Mouse (Mus musculus) spleen, adult 2 months (tissue): ENCODE measurements at regions not wholly inside any gene's neighbourhood (a gene's known extent, or its start where the extent isn't known, plus 50 kb on each side); places are given as distances from the start of the nearest gene placed in this dataset.

ENCODE experiments used
- DNase-seq, 2 experiments: peaks; one replicate each; pipeline versions ENCODE4 v3.0.0 to v3.0.0-alpha.2; 2012 to 2021; ENCODE audit warnings: low spot score in 2 of 2, low read depth in 1 of 2
- H3K27ac ChIP-seq: fragments of 200-500 bp; 2 replicates; pipeline ENCODE4 v1.5.1; 2012; ENCODE audit warnings: low read length, inconsistent platforms; ENCODE audit not compliant: insufficient read depth
- H3K27me3 ChIP-seq: fragments of 200-500 bp; 2 replicates; pipeline ENCODE4 v1.6.1; 2012; ENCODE audit warnings: mild to moderate bottlenecking, moderate library complexity, low read length, inconsistent platforms; ENCODE audit not compliant: control insufficient read depth, insufficient read depth
- H3K36me3 ChIP-seq: fragments of 200-500 bp; 2 replicates; pipeline ENCODE4 v1.6.1; 2012; ENCODE audit warnings: mild to moderate bottlenecking, low read length, inconsistent platforms; ENCODE audit not compliant: control insufficient read depth, insufficient read depth
- H3K4me1 ChIP-seq: fragments of 200-500 bp; 2 replicates; pipeline ENCODE4 v1.6.1; 2011; ENCODE audit warnings: inconsistent platforms; ENCODE audit not compliant: control insufficient read depth, insufficient read depth, insufficient read length
- H3K4me3 ChIP-seq: fragments of 200-500 bp; 2 replicates; pipeline ENCODE4 v1.5.1; 2011; ENCODE audit warnings: mild to moderate bottlenecking, inconsistent platforms; ENCODE audit not compliant: insufficient read depth, insufficient read length; ENCODE audit errors: extremely low read depth
- CTCF ChIP-seq: fragments of 200-500 bp; IDR thresholded peaks from 2 replicates; pipeline ENCODE4 v1.5.1; 2011; ENCODE audit warnings: mild to moderate bottlenecking, inconsistent platforms; ENCODE audit not compliant: insufficient read depth, insufficient read length, insufficient replicate concordance; ENCODE audit errors: extremely low read depth
- POLR2A ChIP-seq: fragments of 200-500 bp; IDR thresholded peaks from 2 replicates; pipeline ENCODE4 v1.6.1; 2011; ENCODE audit warnings: low read depth, low read length, inconsistent platforms
- WGBS: fragments of 180-500 bp; shearing (Covaris S2); methylation state at CpG from one replicate; pipeline ENCODE4 v1.1.7; 2018; 5-methylcytosine and 5-hydroxymethylcytosine counted together

DNA sequence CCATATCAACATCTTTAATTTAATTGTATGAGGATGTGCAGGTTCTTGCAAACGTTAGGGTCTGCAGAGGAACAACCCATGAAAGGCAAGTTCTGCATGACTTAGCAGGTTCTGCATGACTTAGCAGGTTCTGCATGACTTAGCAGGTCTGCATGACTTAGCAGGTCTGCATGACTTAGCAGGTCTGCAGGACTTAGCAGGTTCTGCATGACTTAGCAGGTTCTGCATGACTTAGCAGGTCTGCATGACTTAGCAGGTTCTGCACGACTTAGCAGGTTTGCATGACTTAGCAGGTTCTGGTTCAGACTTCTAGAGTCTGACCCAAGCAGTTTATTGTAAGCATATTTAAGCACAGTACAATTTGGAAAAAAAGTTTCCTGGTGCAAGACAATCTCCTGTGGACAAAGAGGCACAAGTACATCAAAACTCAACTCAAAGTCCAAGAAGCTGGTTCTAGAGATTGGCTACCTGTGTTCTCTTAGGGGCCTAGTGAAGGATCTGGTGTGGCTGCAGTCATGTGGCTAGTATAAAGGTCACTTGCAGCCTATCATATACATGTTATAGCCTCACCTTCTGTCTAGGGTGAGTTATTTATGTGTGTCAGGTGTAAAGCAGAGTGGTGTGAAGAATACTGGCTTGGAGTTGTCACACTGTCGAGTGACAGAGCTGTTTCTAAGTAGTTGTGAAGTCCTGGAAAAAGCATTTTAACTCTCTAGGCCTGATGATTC is 50.5 kb upstream of the Prdx6 start:
- Histone ChIP-seq H3K27ac (no peak overlapping the region), H3K4me3 (no peak overlapping the region), H3K27me3 (no peaks in the 10 kb centered on the region), H3K4me1 (no peaks in the 10 kb centered on the region), H3K36me3 (no peaks in the 10 kb centered on the region)
- 37% methylated on average over 3 of the region's 3 CpGs for WGBS
- TF ChIP-seq CTCF (no peak), POLR2A (no peak)
- DNase-seq, result no peak

DNA sequence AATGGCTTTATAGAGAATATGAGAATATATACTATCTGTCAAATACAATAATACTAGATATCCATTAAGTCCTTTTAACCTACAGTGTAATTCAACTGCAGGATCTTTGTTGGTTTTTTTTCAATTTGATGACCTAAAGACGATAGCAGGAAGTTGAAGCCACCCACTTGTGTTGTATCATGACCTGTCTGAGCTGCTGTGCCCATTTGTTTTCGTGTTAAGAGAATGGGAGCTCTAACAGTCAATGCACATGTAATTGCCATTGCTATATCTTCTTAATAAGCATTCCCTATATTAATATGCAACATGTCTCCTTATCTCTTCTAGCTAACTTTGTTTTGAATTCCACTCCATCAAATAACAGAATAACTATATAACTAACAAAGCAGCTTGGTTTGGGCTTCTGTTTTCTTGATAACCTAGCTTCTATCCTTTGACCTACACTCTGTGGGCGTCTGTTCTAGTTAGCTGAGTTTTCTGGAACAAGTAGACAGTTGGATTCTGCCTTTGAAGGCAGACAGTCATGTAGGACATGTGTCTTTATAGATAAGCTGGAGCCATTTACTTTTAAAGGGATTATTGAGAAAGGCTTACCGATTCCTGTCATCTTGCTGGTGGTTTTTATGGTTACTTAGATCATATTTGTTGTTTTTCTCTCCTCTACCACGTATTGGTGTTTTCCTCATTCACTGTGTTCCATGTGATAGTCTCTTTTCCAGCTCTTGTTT is 55.9 kb upstream of the Prdx6 start:
- no peak for DNase-seq
- WGBS, result 57% methylated on average over 5 of the region's 5 CpGs
- TF ChIP-seq POLR2A (no peak), CTCF (no peak)
- no peaks in the 10 kb centered on the region for H3K27me3 ChIP-seq
- no peak overlapping the region for H3K4me3 ChIP-seq
- H3K36me3 ChIP-seq, result no peaks in the 10 kb centered on the region
- no peak overlapping the region for H3K27ac ChIP-seq
- H3K4me1 ChIP-seq, result no peaks in the 10 kb centered on the region

- Histone ChIP-seq H3K4me1 (no peaks in the 10 kb centered on the region), H3K27ac (no peak overlapping the region), H3K27me3 (no peaks in the 10 kb centered on the region), H3K36me3 (no peaks in the 10 kb centered on the region), H3K4me3 (no peak overlapping the region)
- peak in 1 of 2 experiments; percentile 29 for DNase-seq
- WGBS, result 14% methylated on average over 3 of the region's 3 CpGs
- TF ChIP-seq POLR2A (no peak), CTCF (no peak)
Observed at GRCm38 (mm10) chr1:161309269-161309668, 58.2 kb upstream of the Prdx6 start.

DNA sequence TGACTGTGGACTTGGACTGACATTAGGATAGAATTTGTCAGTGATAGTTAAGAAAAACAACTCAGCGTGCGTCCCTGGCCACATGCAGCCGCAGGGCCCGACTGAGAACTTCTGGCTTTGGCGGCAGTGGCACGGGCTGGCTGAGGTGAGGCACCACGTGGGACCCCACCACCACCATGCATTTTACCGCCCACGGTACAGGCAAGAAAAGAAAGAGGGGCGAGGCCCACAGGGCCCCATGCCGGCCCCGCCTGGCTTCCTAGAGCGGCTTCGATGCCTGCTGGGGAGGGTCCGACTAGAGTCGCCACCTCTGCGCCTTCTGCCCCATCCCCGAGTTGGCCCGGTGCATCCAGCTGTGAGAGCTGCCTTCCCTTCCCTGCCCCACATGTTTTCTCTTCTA is 63.1 kb upstream of the Prdx6 start:
- no peaks in the 10 kb centered on the region for H3K27me3 ChIP-seq
- H3K4me3 ChIP-seq, result no peak overlapping the region
- H3K27ac ChIP-seq, result no peak overlapping the region
- H3K4me1 ChIP-seq, result no peaks in the 10 kb centered on the region
- WGBS, result 86% methylated on average over 19 of the region's 19 CpGs
- no peaks in the 10 kb centered on the region for H3K36me3 ChIP-seq
- DNase-seq, result no peak
- TF ChIP-seq CTCF, result no peak
- no peak for TF ChIP-seq POLR2A

GRCm38 (mm10) chr1:161321675-161322074 is 70.7 kb upstream of the Prdx6 start:
- no peak for DNase-seq
- H3K36me3 ChIP-seq, result no peaks in the 10 kb centered on the region
- no peaks in the 10 kb centered on the region for H3K4me1 ChIP-seq
- H3K4me3 ChIP-seq, result no peak overlapping the region
- 63% methylated on average over 6 of the region's 6 CpGs for WGBS
- TF ChIP-seq POLR2A, result no peak
- TF ChIP-seq CTCF, result no peak
- H3K27me3 ChIP-seq, result no peaks in the 10 kb centered on the region
- no peak overlapping the region for H3K27ac ChIP-seq

DNA sequence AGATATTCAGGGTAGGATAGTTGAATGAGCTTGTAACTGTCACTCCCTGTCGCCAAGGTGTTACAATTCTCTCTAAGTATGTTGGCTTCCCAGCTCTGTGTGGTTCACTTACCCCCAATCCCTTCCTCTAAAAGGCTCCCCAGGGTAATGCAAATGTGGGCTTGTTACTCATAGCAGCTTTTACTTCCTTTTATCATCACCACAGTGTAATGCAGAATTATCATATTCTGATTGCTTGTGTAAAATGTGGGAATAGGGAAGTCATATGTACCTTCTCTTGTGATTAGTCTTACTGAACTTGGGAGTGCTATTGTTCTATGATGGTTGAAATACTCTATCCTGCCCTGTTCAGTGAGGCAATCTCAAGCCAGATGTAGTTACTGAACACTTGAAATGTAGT is 66.0 kb upstream of the Tnfsf4 start:
- WGBS, result 29% methylated on average over 1 of the region's 1 CpGs
- Histone ChIP-seq H3K27ac (no peak overlapping the region), H3K4me3 (no peak overlapping the region), H3K36me3 (no peaks in the 10 kb centered on the region), H3K27me3 (no peaks in the 10 kb centered on the region), H3K4me1 (peaks cover 5% of the 10 kb centered on the region; the same call in 1 of the 2 replicates)
- TF ChIP-seq POLR2A (no peak), CTCF (no peak)
- DNase-seq, result peak in 1 of 2 experiments; percentile 30

DNA sequence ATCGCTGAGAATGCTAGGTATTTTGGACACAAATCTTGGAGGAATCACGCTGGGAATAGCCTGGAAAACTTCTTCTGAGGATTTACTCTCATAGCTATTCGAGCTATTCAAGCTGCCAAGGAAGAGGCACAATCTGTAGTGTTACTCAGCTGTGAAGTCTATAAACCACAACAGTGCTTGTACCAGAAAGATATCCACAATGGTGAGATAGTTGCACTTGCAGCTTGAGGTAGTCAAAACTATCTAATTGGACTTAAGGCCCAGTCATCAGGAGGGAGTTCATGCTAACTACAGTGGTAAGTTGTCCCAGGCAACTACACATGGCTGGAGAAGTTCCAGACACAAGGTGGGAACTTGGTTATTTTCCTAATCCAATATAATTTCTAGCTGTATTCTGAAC is 62.1 kb upstream of the Tnfsf4 start:
- no peak for TF ChIP-seq POLR2A
- TF ChIP-seq CTCF, result no peak
- peaks cover 5% of the 10 kb centered on the region; the same call in 1 of the 2 replicates for H3K4me1 ChIP-seq
- no peak overlapping the region for H3K27ac ChIP-seq
- 65% methylated on average over 3 of the region's 3 CpGs for WGBS
- no peak overlapping the region for H3K4me3 ChIP-seq
- H3K27me3 ChIP-seq, result no peaks in the 10 kb centered on the region
- no peak for DNase-seq
- no peaks in the 10 kb centered on the region for H3K36me3 ChIP-seq
